Mouse (Mus musculus): Measurements from ENCODE around the gene Abraxas1. TPM values are rescaled to one million over a fixed set of nuclear protein-coding genes. Genes with fewer than 3 reads are reported as not detected.

Abraxas1 gene
- total and polyA plus RNA-seq, 2 experiments from 2014 or later: 5.2 to 10.3 TPM

GRCm38 (mm10) chr5:100844485-100844884 lies 23.7 kb upstream of the Abraxas1 start:
- no peaks in the 10 kb centered on the region for H3K4me1 ChIP-seq (ENCODE audit: insufficient read depth)
- H3K27ac ChIP-seq (ENCODE audit: low read depth, low read length): no peak overlapping the region
- H3K27me3 ChIP-seq (ENCODE audit: insufficient read depth, low read length): peaks cover 29% of the 10 kb centered on the region
- H3K9ac ChIP-seq: no peak overlapping the region
- H3K36me3 ChIP-seq (ENCODE audit: insufficient read depth): no peaks in the 10 kb centered on the region
- no peak overlapping the region for H3K4me3 ChIP-seq (ENCODE audit: low read depth, low read length)
- 59% methylated on average over 3 of the region's 3 CpGs for WGBS
- no peak for DNase-seq
- no peak for ATAC-seq
- no peak for TF ChIP-seq CTCF (IDR thresholded peaks at IDR 0.05; ENCODE audit: low read depth)
- no peaks in the 10 kb centered on the region for H3K9me3 ChIP-seq (ENCODE audit: low read length)
- no peak overlapping the region for H3K4me2 ChIP-seq (ENCODE audit: low read depth)

GRCm38 (mm10) chr5:100837907-100838306 lies 17.1 kb upstream of the Abraxas1 start:
- no peak overlapping the region for H3K4me3 ChIP-seq (ENCODE audit: low read depth, low read length)
- DNase-seq (no peak), ATAC-seq (no peak)
- H3K27me3 ChIP-seq (ENCODE audit: insufficient read depth, low read length): no peaks in the 10 kb centered on the region
- no peak overlapping the region for H3K27ac ChIP-seq (ENCODE audit: low read depth, low read length)
- no peaks in the 10 kb centered on the region for H3K36me3 ChIP-seq (ENCODE audit: insufficient read depth)
- H3K4me2 ChIP-seq (ENCODE audit: low read depth): no peak overlapping the region
- TF ChIP-seq CTCF (IDR thresholded peaks at IDR 0.05; ENCODE audit: low read depth): no peak
- WGBS: 83% methylated on average over 7 of the region's 7 CpGs
- H3K9ac ChIP-seq: no peak overlapping the region
- no peaks in the 10 kb centered on the region for H3K4me1 ChIP-seq (ENCODE audit: insufficient read depth)
- H3K9me3 ChIP-seq (ENCODE audit: low read length): no peaks in the 10 kb centered on the region

- no peaks in the 10 kb centered on the region for H3K36me3 ChIP-seq (ENCODE audit: insufficient read depth)
Observed at GRCm38 (mm10) chr5:100835862-100836538, 15.2 kb upstream of the Abraxas1 start.

GRCm38 (mm10) chr5:100833841-100834240 lies 13.1 kb upstream of the Abraxas1 start:
- TF ChIP-seq CTCF (IDR thresholded peaks at IDR 0.05; ENCODE audit: low read depth): no peak
- DNase-seq: no peak
- H3K4me3 ChIP-seq (ENCODE audit: low read depth, low read length): no peak overlapping the region
- no peak overlapping the region for H3K4me2 ChIP-seq (ENCODE audit: low read depth)
- H3K9me3 ChIP-seq (ENCODE audit: low read length): no peaks in the 10 kb centered on the region
- no peaks in the 10 kb centered on the region for H3K36me3 ChIP-seq (ENCODE audit: insufficient read depth)
- H3K4me1 ChIP-seq (ENCODE audit: insufficient read depth): no peaks in the 10 kb centered on the region
- no peak overlapping the region for H3K9ac ChIP-seq
- H3K27ac ChIP-seq (ENCODE audit: low read depth, low read length): no peak overlapping the region
- no peaks in the 10 kb centered on the region for H3K27me3 ChIP-seq (ENCODE audit: insufficient read depth, low read length)
- no peak for ATAC-seq
- WGBS: 91% methylated on average over 2 of the region's 2 CpGs

More at GRCm38 (mm10) chr5:100835862-100836538, 15.2 kb upstream of the Abraxas1 start:
- H3K9me3 ChIP-seq (ENCODE audit: low read length): no peaks in the 10 kb centered on the region
- DNase-seq: no peak
- ATAC-seq: no peak
- no peak overlapping the region for H3K9ac ChIP-seq
- WGBS: 68% methylated on average over 9 of the region's 9 CpGs
- H3K4me1 ChIP-seq (ENCODE audit: insufficient read depth): no peaks in the 10 kb centered on the region
- H3K27me3 ChIP-seq (ENCODE audit: insufficient read depth, low read length): no peaks in the 10 kb centered on the region
- H3K4me3 ChIP-seq (ENCODE audit: low read depth, low read length): no peak overlapping the region
- H3K27ac ChIP-seq (ENCODE audit: low read depth, low read length): no peak overlapping the region
- no peak overlapping the region for H3K4me2 ChIP-seq (ENCODE audit: low read depth)
- TF ChIP-seq CTCF (IDR thresholded peaks at IDR 0.05; ENCODE audit: low read depth): no peak

GRCm38 (mm10) chr5:100832680-100833079 lies 11.9 kb upstream of the Abraxas1 start:
- Histone ChIP-seq H3K36me3 (ENCODE audit: insufficient read depth) (no peaks in the 10 kb centered on the region), H3K4me1 (ENCODE audit: insufficient read depth) (no peaks in the 10 kb centered on the region), H3K27ac (ENCODE audit: low read depth, low read length) (no peak overlapping the region), H3K4me3 (ENCODE audit: low read depth, low read length) (no peak overlapping the region), H3K4me2 (ENCODE audit: low read depth) (no peak overlapping the region), H3K27me3 (ENCODE audit: insufficient read depth, low read length) (no peaks in the 10 kb centered on the region), H3K9ac (no peak overlapping the region), H3K9me3 (ENCODE audit: low read length) (no peaks in the 10 kb centered on the region)
- TF ChIP-seq CTCF (IDR thresholded peaks at IDR 0.05; ENCODE audit: low read depth): no peak
- 89% methylated on average over 3 of the region's 3 CpGs for WGBS
- ATAC-seq: no peak
- no peak for DNase-seq

GRCm38 (mm10) chr5:100828701-100829100 lies 7.9 kb upstream of the Abraxas1 start:
- no peaks in the 10 kb centered on the region for H3K36me3 ChIP-seq (ENCODE audit: insufficient read depth)
- H3K9ac ChIP-seq: no peak overlapping the region
- 83% methylated on average over 3 of the region's 3 CpGs for WGBS
- no peaks in the 10 kb centered on the region for H3K4me1 ChIP-seq (ENCODE audit: insufficient read depth)
- no peak for DNase-seq
- ATAC-seq: no peak
- no peak overlapping the region for H3K4me2 ChIP-seq (ENCODE audit: low read depth)
- TF ChIP-seq CTCF (IDR thresholded peaks at IDR 0.05; ENCODE audit: low read depth): no peak
- no peak overlapping the region for H3K4me3 ChIP-seq (ENCODE audit: low read depth, low read length)
- H3K27me3 ChIP-seq (ENCODE audit: insufficient read depth, low read length): no peaks in the 10 kb centered on the region
- no peak overlapping the region for H3K27ac ChIP-seq (ENCODE audit: low read depth, low read length)
- no peaks in the 10 kb centered on the region for H3K9me3 ChIP-seq (ENCODE audit: low read length)

- Histone ChIP-seq H3K4me1 (ENCODE audit: insufficient read depth) (no peaks in the 10 kb centered on the region), H3K27ac (ENCODE audit: low read depth, low read length) (no peak overlapping the region), H3K9ac (no peak overlapping the region), H3K27me3 (ENCODE audit: insufficient read depth, low read length) (no peaks in the 10 kb centered on the region), H3K36me3 (ENCODE audit: insufficient read depth) (no peaks in the 10 kb centered on the region), H3K4me3 (ENCODE audit: low read depth, low read length) (no peak overlapping the region), H3K4me2 (ENCODE audit: low read depth) (no peak overlapping the region), H3K9me3 (ENCODE audit: low read length) (no peaks in the 10 kb centered on the region)
- ATAC-seq (no peak), DNase-seq (no peak)
- TF ChIP-seq CTCF (IDR thresholded peaks at IDR 0.05; ENCODE audit: low read depth): no peak
- WGBS: 77% methylated on average over 7 of the region's 7 CpGs
Observed at GRCm38 (mm10) chr5:100826531-100826930, 5.8 kb upstream of the Abraxas1 start.

All from forebrain, postnatal 0 days (tissue).